Mouse (Mus musculus) testis, postnatal 14 days (tissue): Measurements from ENCODE around the gene Ckap4.
"Not testable (repeated sequence)": the region's sequence is repeated elsewhere in the genome, so short reads cannot be mapped to it uniquely, and the experiment has no call there.

ENCODE experiments used
- DNase-seq: peaks from one replicate; pipeline ENCODE4 v3.0.0; 2021; ENCODE audit warnings: low spot score

The Ckap4 gene

DNA sequence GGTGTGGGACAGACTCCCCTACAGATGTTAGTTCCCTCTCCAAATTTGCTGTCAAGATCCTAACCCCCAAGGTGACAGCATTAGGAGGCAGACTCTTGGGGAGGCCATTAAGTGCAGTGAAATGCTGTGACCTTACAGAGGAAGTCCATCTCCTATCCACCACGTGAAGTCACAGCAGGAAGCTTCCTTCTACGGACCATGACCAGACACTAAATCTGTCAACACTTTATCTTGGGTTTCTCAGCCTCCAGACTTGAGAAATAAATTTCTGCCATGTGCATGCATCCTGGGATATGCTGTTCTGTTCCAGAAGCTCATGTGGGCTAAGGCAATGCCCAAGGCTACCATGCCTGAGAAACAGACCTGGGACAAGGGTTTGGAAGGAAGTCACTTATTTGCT, 35.0 kb downstream of the Ckap4 start:
- no peak for DNase-seq

DNA sequence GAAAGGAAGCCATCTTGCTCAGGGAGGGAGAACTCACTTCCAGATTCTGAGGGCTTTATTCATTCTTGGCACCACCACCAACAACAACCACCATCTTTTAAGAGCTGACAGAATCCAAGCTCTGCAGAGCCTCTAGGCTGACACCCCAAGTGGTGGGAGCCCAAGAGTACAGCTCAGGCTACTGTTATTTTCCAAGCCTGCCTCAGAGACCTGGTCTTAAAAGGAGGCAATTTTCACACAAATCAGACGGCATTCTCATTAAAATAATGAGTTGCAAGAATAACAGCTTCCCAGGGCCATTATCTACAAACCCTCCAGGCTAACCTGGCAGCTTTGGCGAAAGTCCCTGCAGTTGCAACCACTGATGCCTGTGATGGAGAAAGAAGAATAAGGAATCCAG, 37.1 kb downstream of the Ckap4 start:
- no peak for DNase-seq

DNA sequence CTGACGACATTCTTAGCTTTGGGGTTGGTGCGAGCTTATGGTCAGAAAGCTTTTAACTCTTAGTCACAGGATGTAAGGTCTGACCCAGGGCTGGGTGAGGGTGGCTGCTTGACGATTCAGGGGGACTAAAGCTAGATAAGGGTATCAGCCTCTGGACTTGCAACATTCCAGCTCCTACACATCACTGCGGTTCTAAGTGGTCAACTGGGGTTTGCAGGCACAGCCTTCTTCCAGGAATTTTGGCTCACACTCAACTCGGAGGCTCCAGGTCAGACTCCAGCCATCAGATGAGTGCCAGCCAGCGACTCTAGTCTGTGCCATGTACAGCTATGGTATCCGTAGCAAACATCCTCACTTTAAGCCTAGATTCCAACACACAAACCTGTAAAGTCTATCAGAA, 39.4 kb downstream of the Ckap4 start:
- DNase-seq = no peak

DNA sequence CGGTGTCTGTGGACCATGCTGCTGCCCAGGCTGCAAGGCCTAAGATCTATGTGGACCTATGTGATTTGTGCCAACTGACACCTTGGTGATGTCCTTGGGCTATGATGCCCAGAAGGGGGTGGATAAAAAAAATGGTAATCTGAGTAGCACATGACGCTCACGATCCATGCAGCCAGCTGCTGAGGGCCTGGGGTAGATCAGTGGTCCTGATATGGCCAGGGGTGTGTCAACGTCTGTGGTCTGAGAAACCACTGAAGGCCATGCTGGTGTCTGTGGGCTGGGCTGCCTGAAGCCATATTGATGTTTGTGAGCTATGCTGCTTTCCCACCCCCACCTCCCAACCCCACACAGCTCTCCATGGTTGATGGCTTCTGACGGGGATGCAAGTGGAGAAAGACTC, 43.7 kb downstream of the Ckap4 start:
- no peak for DNase-seq

DNA sequence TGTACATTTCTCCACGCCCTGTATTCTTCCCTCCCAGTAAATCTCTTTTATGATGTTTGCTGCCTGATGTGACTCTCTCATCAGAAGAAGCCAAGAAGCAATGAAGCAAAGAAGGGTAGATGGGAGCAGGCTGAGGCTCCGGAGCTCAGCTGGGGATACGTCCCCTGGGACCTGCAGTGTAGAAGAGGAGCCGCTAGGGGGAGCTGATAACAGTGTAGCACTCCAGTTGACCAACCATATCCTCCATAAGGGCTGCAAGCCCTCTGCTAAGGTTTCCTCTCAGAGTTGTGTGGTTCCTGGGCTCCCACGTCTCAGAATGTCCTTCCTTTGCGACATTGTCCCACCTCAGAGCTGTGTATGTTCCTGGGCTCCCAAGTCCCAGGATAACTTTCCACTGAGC, 45.5 kb downstream of the Ckap4 start:
- peak; percentile 82 for DNase-seq

DNA sequence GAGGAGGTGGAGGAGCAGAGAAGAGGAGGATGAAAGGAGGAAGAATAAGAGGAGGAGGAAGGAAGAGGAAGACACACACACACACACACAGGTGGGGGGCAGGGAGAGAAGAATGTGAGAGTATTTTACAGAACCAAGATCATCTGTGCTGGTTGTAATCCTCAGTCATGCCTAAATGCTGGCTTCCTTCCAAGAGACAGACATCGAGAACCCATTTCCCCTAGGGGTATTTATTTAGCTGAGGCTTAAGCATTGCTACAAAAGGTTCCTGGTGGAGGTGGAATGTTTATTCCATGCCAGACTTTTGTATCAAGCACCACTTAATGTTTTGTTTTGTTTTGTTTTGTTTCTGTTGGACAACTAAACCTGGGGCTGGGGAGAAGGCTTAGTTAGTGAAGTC, 49.2 kb downstream of the Ckap4 start:
- no peak for DNase-seq

DNA sequence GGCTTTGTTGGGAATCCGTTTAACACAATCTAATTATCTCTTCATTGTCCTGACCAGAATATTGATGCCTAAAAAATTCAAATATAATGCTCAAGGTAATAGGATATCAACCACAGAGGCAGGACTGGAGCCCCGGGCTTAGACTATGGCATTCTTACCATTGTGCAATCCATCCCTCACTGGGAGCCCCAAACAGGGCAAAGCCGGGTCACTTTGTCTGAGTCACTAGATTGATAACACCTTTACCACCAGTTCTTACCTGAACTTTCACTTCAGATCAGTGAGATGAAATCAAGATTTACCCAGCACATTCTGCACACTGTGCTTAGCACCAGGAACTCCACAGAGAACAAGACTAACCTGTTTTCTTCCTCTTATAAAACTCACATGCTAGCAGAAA, 50.3 kb downstream of the Ckap4 start:
- no peak for DNase-seq

DNA sequence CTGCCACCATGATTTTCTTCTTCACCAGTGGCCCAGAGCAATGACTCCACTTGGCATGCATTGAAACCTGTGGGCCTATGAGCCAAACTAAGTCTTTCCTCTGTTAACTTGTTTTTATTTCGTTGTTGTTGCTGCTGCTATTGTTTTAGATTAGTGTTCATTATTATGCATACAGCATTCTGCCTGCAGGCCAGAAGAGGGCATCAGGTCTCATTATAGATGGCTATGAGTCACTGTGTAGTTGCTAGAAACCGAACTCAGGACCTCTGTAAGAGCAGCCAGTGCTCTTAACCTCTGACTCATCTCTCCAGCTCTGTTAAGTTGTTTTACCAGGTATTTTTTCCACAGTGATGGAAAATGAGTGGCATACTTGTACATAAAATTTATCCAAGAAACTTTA, 50.8 kb downstream of the Ckap4 start:
- DNase-seq = no peak

DNA sequence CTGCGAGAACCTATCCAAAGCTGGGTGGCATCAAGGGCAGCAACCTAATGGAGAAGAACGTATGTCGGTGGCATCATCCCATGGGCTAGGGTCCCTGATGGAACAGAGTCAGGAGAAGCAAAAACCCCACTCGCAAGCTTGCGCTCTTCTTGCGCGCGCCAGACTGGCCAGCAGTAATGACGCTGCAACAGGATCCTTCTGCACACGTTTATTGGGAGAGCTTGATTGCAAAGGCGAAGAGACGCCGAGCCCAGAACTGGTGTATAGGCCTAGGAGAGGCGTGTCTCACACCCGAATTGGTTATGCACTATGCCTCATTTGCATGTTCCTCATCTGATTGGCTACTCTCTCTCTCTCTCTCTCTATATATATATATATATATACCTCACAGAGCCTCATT, 51.4 kb downstream of the Ckap4 start:
- DNase-seq = not testable (repeated sequence)

DNA sequence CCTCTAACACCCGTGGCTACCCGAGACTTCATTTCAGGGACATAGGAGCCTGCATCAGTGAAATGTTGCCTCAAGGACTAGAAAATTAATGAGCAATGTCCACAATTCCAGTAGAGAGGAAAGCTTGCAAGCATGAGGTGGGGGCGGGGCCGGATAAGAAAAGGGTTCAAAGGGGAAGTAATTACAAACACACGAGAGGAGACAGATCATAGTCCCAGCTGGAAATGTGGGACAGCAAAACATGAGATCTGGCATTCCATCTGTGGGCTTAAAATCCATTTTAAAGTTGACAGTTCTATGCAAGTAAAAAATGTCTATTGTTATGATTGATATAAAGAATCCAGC, 52.6 kb downstream of the Ckap4 start:
- no peak for DNase-seq

DNA sequence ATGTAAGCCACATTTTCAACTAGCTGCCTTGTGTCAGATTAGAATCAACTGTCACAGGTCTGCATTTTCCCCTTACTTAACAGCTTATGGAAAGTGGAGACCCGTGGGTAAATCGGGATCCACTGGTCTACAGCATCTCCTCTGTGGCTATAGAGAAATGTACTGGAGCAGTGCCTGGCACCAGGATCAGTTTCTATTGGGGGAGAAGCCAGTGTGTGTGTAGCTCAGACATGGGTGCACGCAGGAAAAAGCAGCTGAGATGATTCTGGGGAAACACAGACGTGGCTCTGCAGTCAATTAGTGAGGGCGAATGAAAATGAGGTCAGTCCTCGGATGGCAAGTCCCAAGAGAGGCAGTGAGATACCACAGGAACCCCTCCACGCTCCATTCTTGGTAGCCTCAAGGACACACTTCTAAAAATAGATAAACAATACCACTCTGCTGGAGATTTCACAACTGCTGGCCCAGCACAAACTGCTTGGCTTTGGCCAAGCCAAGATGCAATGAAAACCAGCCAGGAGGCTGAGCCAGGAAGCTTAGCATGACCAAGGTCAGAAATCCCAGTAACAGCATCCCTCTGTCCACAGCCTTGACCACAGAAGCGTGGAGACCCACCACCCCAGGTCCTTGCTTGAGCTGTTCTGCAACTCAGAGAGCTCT, 53.1 kb downstream of the Ckap4 start:
- peak; percentile 53 for DNase-seq

DNA sequence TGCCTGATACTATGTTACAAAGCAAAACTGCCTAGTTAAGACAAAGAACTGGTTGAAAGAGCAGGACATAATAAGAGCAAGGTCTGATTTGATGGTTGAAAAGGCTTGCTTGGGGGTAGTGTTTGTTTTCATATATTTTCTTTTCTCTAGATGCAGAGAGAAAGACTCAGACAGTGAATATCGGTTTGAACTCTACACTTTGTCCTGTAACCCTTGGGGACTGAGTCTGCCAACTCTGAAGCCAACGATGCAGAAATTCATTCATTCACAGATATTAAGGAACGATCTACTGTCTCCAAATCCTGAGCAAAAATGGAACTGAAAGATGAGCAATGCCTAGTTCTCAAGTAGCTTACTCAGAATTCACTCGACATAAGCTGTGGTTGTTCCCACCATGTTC, 53.7 kb downstream of the Ckap4 start:
- no peak for DNase-seq

DNA sequence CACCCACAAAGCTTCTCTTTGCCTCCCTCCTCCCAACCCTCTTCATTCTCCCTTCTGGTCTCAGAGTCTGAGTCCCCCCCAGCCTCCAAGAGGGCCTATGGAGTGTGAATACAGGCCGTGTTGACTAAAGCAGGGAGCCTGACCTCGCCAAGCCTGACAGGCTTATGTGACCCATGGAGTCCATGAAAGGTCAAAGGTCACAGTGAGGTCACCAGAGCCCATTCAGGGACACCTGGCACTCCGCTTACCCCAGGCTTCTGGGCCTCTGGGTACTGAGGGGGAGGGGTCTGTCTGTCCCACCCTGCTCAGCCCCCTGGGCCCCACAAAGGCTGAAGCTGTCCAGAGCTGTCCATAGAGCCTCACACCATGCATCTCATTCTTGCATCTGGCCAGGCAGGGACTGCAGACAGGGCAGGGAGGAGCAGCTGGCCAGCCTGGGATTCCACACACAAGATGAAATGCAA, 56.2 kb downstream of the Ckap4 start:
- no peak for DNase-seq

DNA sequence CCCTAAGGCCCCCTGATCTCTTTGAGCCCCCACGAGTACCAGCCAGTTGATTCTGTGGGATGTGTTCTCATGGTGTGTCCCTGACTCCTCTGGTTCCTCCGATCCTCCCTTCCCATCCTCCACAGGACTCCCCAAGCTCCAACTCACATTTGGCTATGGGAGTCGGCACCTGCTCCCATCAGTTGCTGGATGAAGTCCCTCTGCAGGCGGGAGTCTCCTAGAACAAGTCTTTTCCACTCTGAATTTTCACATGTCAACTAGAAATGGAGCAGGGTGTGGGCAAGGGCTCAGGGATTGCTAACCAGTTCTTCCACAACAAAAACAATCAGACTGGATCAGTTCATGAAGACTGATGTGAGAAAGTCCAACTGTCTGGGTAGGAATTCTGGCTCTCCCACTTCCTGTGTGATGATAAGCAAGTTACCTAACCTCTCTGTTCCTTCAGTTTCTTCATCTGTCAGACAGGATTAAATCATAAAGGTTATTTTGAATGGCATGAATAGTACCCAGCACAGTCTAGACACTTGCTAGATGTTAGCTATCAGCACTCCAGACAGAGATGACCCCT, 56.7 kb downstream of the Ckap4 start:
- no peak for DNase-seq
